Mouse (Mus musculus) G1E-ER4 (cell line): ENCODE results near the gene Pmm1. TPM values are rescaled to one million over a fixed set of nuclear protein-coding genes. Genes with fewer than 3 reads are reported as not detected.

Experiments used
- GATA1 ChIP-seq: IDR thresholded peaks from one replicate; pipeline ENCODE4 v1.8.0; 2012; ENCODE audit warnings: low read length, inconsistent platforms
- polyA plus RNA-seq: library from polyadenylated mRNA; stranded (reverse); fragments of >175 nt; gene quantifications from 2 replicates; pipeline ENCODE4 v1.2.3, GENCODE M21; 2012

Gene Pmm1
- polyA plus RNA-seq = 93.6 and 105 TPM in 2 replicates

GRCm38 (mm10) chr15:81960171-81961077 lies at the start of gene Pmm1:
Pmm1 (minus strand) TSS chr15:81960930.
- TF ChIP-seq GATA1 = no peak

GRCm38 (mm10) chr15:82004257-82004656 lies 43.5 kb upstream of the Pmm1 start:
- TF ChIP-seq GATA1 = no peak

- no peak for TF ChIP-seq GATA1
Measured at GRCm38 (mm10) chr15:81993992-81994391, 33.3 kb upstream of the Pmm1 start.

- TF ChIP-seq GATA1 = no peak
Measured at GRCm38 (mm10) chr15:81990549-81990948, 29.8 kb upstream of the Pmm1 start.

- TF ChIP-seq GATA1 = no peak
Measured at GRCm38 (mm10) chr15:81989371-81990062, 28.8 kb upstream of the Pmm1 start.

GRCm38 (mm10) chr15:81987646-81988045 lies 26.9 kb upstream of the Pmm1 start, which contains the start of gene Xrcc6:
Xrcc6 (plus strand) TSS chr15:81987835.
- TF ChIP-seq GATA1 = no peak

- no peak for TF ChIP-seq GATA1
Measured at GRCm38 (mm10) chr15:81985267-81986161, 24.8 kb upstream of the Pmm1 start.

GRCm38 (mm10) chr15:81982173-81982572 lies 21.4 kb upstream of the Pmm1 start:
- TF ChIP-seq GATA1 = no peak

GRCm38 (mm10) chr15:81980321-81980720 lies 19.6 kb upstream of the Pmm1 start, which contains the start of gene 1700029P11Rik:
1700029P11Rik (plus strand) TSS chr15:81980540.
- TF ChIP-seq GATA1 = no peak

GRCm38 (mm10) chr15:81969173-81969572 lies 8.4 kb upstream of the Pmm1 start:
- TF ChIP-seq GATA1 = no peak

GRCm38 (mm10) chr15:81968447-81968846 lies 7.7 kb upstream of the Pmm1 start:
- no peak for TF ChIP-seq GATA1

- TF ChIP-seq GATA1 = no peak
Measured at GRCm38 (mm10) chr15:81967821-81968220, 7.1 kb upstream of the Pmm1 start.

GRCm38 (mm10) chr15:81966062-81966829 lies 5.5 kb upstream of the Pmm1 start:
- TF ChIP-seq GATA1 = no peak

- no peak for TF ChIP-seq GATA1
Measured at GRCm38 (mm10) chr15:81964980-81965545, 4.3 kb upstream of the Pmm1 start.

GRCm38 (mm10) chr15:81964262-81964661 lies 3.5 kb upstream of the Pmm1 start:
- no peak for TF ChIP-seq GATA1
